In the genomic region with DNA sequence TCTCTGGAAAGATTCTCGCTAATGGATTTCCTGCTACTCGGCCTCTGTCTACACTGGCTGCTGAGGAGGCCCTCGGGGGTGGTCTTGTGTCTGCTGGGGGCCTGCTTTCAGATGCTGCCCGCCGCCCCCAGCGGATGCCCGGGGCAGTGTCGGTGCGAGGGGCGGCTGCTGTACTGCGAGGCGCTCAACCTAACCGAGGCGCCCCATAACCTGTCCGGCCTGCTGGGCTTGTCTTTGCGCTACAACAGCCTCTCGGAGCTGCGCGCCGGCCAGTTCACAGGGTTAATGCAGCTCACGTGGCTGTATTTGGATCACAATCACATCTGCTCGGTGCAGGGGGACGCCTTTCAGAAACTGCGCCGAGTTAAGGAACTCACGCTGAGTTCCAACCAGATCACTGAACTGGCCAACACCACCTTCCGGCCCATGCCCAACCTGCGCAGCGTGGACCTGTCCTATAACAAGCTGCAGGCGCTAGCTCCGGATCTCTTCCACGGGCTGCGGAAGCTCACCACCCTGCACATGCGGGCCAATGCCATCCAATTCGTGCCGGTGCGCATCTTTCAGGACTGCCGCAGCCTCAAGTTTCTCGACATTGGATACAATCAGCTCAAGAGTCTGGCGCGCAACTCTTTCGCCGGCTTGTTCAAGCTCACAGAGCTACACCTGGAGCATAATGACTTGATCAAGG, we compare ENCODE assay signal across 7 mouse cellular contexts. TPM values are rescaled to one million over a fixed set of nuclear protein-coding genes. Genes with fewer than 3 reads are reported as not detected.
A peak's percentile ranks its signal among the peaks of the same experiment; 100 is the strongest.
DNase-seq lines count a peak whose midpoint lies in the region; ATAC-seq and TF ChIP-seq lines count a peak whose summit lies in the region.

No protein-coding gene starts in this region.

- H3K27ac ChIP-seq in thymus, adult 2 months (ENCODE audit: control insufficient read depth, insufficient read depth, low read length) = no peak overlapping the region
- H3K27ac ChIP-seq in intestine, embryonic 15.5 days = no peak overlapping the region

- no peaks in the 10 kb centered on the region for H3K36me3 ChIP-seq in thymus, adult 2 months (ENCODE audit: control insufficient read depth, insufficient read depth, low read length)
- H3K36me3 ChIP-seq in intestine, embryonic 15.5 days = no peaks in the 10 kb centered on the region

- WGBS in thymus, adult 2 months = 3% methylated on average over 43 of the region's 43 CpGs
- under 1% methylated on average over 43 of the region's 43 CpGs for WGBS in intestine, embryonic 15.5 days

- peak; percentile 70 for ATAC-seq in intestine, embryonic 15.5 days
- no peak for ATAC-seq in inflammation-experienced regulatory T-cells, adult 6 months

- H3K4me3 ChIP-seq in thymus, adult 2 months (ENCODE audit: control insufficient read depth, insufficient read depth, low read length) = no peak overlapping the region
- H3K4me3 ChIP-seq in intestine, embryonic 15.5 days (replicated peaks) = peak overlapping the region; percentile 42

- no peaks in the 10 kb centered on the region for H3K4me1 ChIP-seq in thymus, adult 2 months (replicated peaks; ENCODE audit: control insufficient read depth, insufficient read depth, low read length)
- peaks cover 6% of the 10 kb centered on the region; the same call in 1 of the 2 replicates for H3K4me1 ChIP-seq in intestine, embryonic 15.5 days (replicated peaks)

- H3K27me3 ChIP-seq in thymus, adult 2 months (ENCODE audit: control insufficient read depth, insufficient read depth, low read length) = no peaks in the 10 kb centered on the region; the same call in 1 of the 2 replicates
- peaks cover 29% of the 10 kb centered on the region for H3K27me3 ChIP-seq in intestine, embryonic 15.5 days (replicated peaks)

- peak; percentile 6 for DNase-seq in thymus, postnatal 4 days
- no peak for DNase-seq in thymus, adult 2 months
- DNase-seq in embryo, embryonic 9.5 days (ENCODE audit: extremely low spot score) = peak; percentile 68
- peak; percentile 4 for DNase-seq in liver
- DNase-seq in right cerebral cortex, postnatal 10 days (ENCODE audit: low spot score in 2 of 2) = peak; percentile 70 to 75

- TF ChIP-seq CTCF in thymus, adult 2 months (IDR thresholded peaks at IDR 0.05; ENCODE audit: borderline replicate concordance, control insufficient read depth, extremely low read depth, insufficient read depth, low read length, poor library complexity) = no peak

- no peak for TF ChIP-seq POLR2A in thymus, adult 2 months (IDR thresholded peaks at IDR 0.05; ENCODE audit: control insufficient read depth, extremely low read depth, insufficient read depth, low read length, poor library complexity)

- H3K9ac ChIP-seq in intestine, embryonic 15.5 days = peak overlapping the region; percentile 23; the same call in 1 of the 2 replicates

- H3K9me3 ChIP-seq in intestine, embryonic 15.5 days = no peaks in the 10 kb centered on the region

- peak overlapping the region; percentile 93 for H3K4me2 ChIP-seq in intestine, embryonic 15.5 days (replicated peaks)

RNA-seq across cellular contexts. Expression of gene Lrrtm1, which starts 1.2 kb away (rescaled TPM):
- polyA plus RNA-seq in thymus, adult 2 months (2012; rRNA removed) = 0.18 and 0.30 TPM in 2 replicates
- polyA plus RNA-seq in intestine, embryonic 15.5 days (2015; fragmentation: Nextera tagmentation; extraction: Ambion mirVana) = 4.5 and 4.7 TPM in 2 replicates
- not detected for polyA plus RNA-seq in inflammation-experienced regulatory T-cells, adult 6 months (2017; shearing (Covaris generic))
